Mouse (Mus musculus) cerebellum, adult 2 months (tissue): ENCODE data around the gene Nrxn1. TPM values are rescaled to one million over a fixed set of nuclear protein-coding genes. Genes with fewer than 3 reads are reported as not detected.
A peak's percentile ranks its signal among the peaks of the same experiment; 100 is the strongest.

Source experiments
- DNase-seq, 2 experiments: peaks; one replicate each; pipeline ENCODE4 v3.0.0; 2021
- H3K27ac ChIP-seq: fragments of 200-500 bp; 2 replicates; pipeline ENCODE4 v1.5.1; 2012; ENCODE audit warnings: low read length, control low read depth, inconsistent platforms; ENCODE audit not compliant: insufficient read depth
- H3K27me3 ChIP-seq: fragments of 200-500 bp; 2 replicates; pipeline ENCODE4 v1.6.1; 2012; ENCODE audit warnings: inconsistent platforms, mild to moderate bottlenecking, low read length, moderate library complexity; ENCODE audit not compliant: control insufficient read depth, insufficient read depth
- H3K4me1 ChIP-seq: fragments of 200-500 bp; 2 replicates; pipeline ENCODE4 v1.6.1; 2011; ENCODE audit warnings: low read length; ENCODE audit not compliant: control insufficient read depth, insufficient read depth
- H3K4me3 ChIP-seq: fragments of 200-500 bp; replicated peaks from 2 replicates; pipeline ENCODE3; 2011; ENCODE audit warnings: mild to moderate bottlenecking, low read depth, low read length, control low read depth; ENCODE audit not compliant: insufficient read depth
- CTCF ChIP-seq: fragments of 200-500 bp; IDR thresholded peaks from 2 replicates; pipeline ENCODE4 v1.5.1; 2011; ENCODE audit warnings: low read depth, mild to moderate bottlenecking, control low read depth, low read length, moderate library complexity, borderline replicate concordance; ENCODE audit not compliant: insufficient read depth
- POLR2A ChIP-seq: fragments of 200-500 bp; IDR thresholded peaks from 2 replicates; pipeline ENCODE4 v1.6.1; 2011; ENCODE audit warnings: low read length, control low read depth, borderline replicate concordance; ENCODE audit not compliant: insufficient read depth
- WGBS: fragments of 180-500 bp; shearing (Covaris S2); methylation state at CpG from one replicate; pipeline ENCODE4 v1.1.7; 2018; 5-methylcytosine and 5-hydroxymethylcytosine counted together
- polyA plus RNA-seq: library from polyadenylated mRNA; depleted of rRNA; stranded (reverse); fragments of >200 nt; gene quantifications from 2 replicates; pipeline ENCODE4 v1.2.3, GENCODE M21; 2012

Nrxn1 gene
- polyA plus RNA-seq, 1 experiment, result 143 TPM

GRCm38 (mm10) chr17:90346735-90347475 is 746.0 kb downstream of the Nrxn1 start:
- H3K27ac ChIP-seq, result no peak overlapping the region
- H3K4me1 ChIP-seq, result peaks cover 9% of the 10 kb centered on the region; the same call in 1 of the 2 replicates
- 49% methylated on average over 3 of the region's 3 CpGs for WGBS
- no peak for DNase-seq
- no peaks in the 10 kb centered on the region for H3K27me3 ChIP-seq
- no peak overlapping the region for H3K4me3 ChIP-seq
- TF ChIP-seq CTCF, result no peak
- no peak for TF ChIP-seq POLR2A

GRCm38 (mm10) chr17:90333445-90333844 is 759.4 kb downstream of the Nrxn1 start:
- H3K4me3 ChIP-seq, result no peak overlapping the region
- no peaks in the 10 kb centered on the region for H3K27me3 ChIP-seq
- no peaks in the 10 kb centered on the region; the same call in 1 of the 2 replicates for H3K4me1 ChIP-seq
- H3K27ac ChIP-seq, result no peak overlapping the region
- WGBS, result 84% methylated on average over 1 of the region's 1 CpGs
- TF ChIP-seq POLR2A (no peak), CTCF (no peak)
- DNase-seq, result no peak

DNA sequence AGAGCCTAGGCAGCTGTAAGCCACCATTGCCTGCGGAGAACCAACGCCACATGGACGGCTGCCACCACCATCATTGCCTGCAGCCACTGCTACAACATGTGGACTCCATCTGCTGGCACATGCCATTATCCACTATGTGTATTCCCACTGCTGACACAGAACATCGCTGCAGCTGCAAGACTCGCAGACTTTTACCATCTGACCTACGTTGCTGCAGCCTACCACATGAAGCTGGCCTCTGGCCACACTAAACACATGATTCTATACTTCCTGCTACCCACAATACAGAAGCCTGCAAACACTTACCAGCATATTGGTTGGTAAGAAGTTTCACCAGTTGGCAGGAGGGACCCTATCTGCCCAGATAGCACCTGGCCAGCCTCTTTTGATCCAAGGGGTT is 769.2 kb downstream of the Nrxn1 start:
- H3K4me1 ChIP-seq, result no peaks in the 10 kb centered on the region
- no peak overlapping the region for H3K27ac ChIP-seq
- DNase-seq, result no peak
- WGBS, result 69% methylated on average over 6 of the region's 6 CpGs
- TF ChIP-seq CTCF, result no peak
- no peak for TF ChIP-seq POLR2A
- H3K27me3 ChIP-seq, result no peaks in the 10 kb centered on the region
- no peak overlapping the region for H3K4me3 ChIP-seq

DNA sequence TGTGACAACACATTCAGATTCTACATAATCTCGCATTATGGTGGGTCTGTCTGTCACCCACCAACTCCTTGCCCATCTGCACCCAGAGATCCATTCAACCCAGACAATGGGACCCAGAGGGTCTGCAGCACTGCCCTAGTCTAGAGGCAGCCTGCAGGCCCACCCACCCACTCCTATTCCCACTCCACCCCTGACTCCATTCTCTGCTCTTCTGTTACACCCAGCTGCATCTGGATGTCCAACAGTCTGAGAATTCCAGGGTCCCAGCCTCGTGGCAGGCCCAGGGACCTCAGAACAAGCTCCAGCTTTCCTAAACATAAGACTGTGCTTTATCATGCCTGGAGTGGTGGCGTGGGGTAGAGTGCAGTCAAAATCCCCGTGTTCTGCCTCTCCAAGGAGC is 820.6 kb downstream of the Nrxn1 start:
- 76% methylated on average over 4 of the region's 4 CpGs for WGBS

DNA sequence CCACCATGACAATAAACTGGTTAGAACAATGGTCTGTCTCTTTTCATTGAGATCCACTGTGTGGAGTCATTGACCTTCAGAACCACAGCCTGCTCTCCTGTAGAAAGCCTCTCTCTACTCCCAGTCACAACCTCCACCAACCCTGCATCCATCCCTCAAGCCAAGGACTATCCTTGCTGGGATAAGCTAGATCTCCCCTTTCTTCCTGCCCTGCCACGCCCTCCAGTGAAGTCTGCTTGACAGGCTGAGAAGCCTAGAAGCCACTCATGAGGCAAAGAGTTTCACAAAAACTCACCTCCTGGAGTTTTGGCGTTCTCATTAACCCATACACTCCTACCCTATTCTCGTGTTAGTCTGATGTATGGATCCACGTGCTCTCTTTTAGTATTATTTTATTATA is 821.7 kb downstream of the Nrxn1 start:
- TF ChIP-seq CTCF (no peak), POLR2A (no peak)
- no peak for DNase-seq
- no peak overlapping the region for H3K27ac ChIP-seq
- H3K27me3 ChIP-seq, result no peaks in the 10 kb centered on the region
- 49% methylated on average over 4 of the region's 4 CpGs for WGBS
- no peaks in the 10 kb centered on the region; the same call in 1 of the 2 replicates for H3K4me1 ChIP-seq
- no peak overlapping the region for H3K4me3 ChIP-seq

More for the DNA sequence above, 820.6 kb downstream of the Nrxn1 start:
- Histone ChIP-seq H3K4me1 (no peaks in the 10 kb centered on the region; the same call in 1 of the 2 replicates), H3K4me3 (no peak overlapping the region), H3K27me3 (no peaks in the 10 kb centered on the region), H3K27ac (no peak overlapping the region)
- no peak for DNase-seq
- TF ChIP-seq POLR2A (no peak), CTCF (no peak)

GRCm38 (mm10) chr17:90269143-90269542 is 823.7 kb downstream of the Nrxn1 start:
- no peak for DNase-seq
- no peak overlapping the region for H3K4me3 ChIP-seq
- WGBS, result 49% methylated on average over 2 of the region's 2 CpGs
- no peaks in the 10 kb centered on the region; the same call in 1 of the 2 replicates for H3K4me1 ChIP-seq
- TF ChIP-seq CTCF (no peak), POLR2A (no peak)
- H3K27me3 ChIP-seq, result no peaks in the 10 kb centered on the region
- H3K27ac ChIP-seq, result no peak overlapping the region

DNA sequence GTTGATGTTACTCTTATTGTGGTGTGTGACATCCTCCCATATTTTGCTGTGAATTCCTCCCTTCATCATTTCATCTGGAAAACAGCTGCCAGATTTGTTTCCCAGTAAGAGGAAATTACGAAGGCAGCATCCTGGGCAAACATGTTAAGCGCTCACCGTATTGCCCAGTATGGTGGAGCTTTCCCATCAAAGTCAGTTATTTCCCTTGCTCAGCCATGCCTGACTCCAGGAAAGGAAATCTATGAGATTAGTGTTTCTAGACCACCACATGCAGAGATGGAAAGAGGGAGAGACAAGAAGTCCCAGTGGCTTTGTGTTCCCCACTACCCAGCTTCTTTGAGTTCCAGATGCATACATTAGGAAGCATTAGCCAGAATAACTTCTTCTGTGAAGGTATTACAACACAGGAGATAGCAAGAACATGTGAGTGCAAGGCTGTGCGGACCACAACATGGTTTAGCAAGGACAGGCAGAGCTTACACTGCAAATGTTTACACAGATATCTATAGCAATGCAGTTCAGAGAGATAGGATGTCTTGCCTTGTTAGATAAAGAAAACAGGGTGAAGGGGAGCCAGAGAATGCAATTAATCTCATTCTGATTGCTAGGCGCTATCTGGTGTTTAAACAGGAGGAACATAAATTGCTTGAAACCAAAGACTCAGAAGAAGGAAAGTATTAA is 839.3 kb downstream of the Nrxn1 start:
- Histone ChIP-seq H3K4me3 (no peak overlapping the region), H3K27me3 (no peaks in the 10 kb centered on the region), H3K4me1 (no peaks in the 10 kb centered on the region), H3K27ac (no peak overlapping the region)
- no peak for DNase-seq
- TF ChIP-seq POLR2A (no peak), CTCF (no peak)
- WGBS, result 73% methylated on average over 5 of the region's 5 CpGs

- TF ChIP-seq POLR2A, result no peak
- no peak for TF ChIP-seq CTCF
- Histone ChIP-seq H3K27ac (no peak overlapping the region), H3K27me3 (no peaks in the 10 kb centered on the region), H3K4me3 (no peak overlapping the region), H3K4me1 (no peaks in the 10 kb centered on the region)
- peak; percentile 39 to 54 for DNase-seq
- 95% methylated on average over 1 of the region's 1 CpGs for WGBS
Observed at GRCm38 (mm10) chr17:90252196-90252595, 840.7 kb downstream of the Nrxn1 start.
